Mouse (Mus musculus) CD4-positive, CD25-positive, alpha-beta regulatory T cell, adult 2 months (primary cell): ENCODE measurements around the gene Nbeal1.
"Not testable (repeated sequence)": the region's sequence is repeated elsewhere in the genome, so short reads cannot be mapped to it uniquely, and the experiment has no call there.

Experiments
- DNase-seq: peaks from one replicate; pipeline ENCODE4 v3.0.0-alpha.2; 2012; ENCODE audit warnings: low read depth, low spot score

The Nbeal1 gene

DNA sequence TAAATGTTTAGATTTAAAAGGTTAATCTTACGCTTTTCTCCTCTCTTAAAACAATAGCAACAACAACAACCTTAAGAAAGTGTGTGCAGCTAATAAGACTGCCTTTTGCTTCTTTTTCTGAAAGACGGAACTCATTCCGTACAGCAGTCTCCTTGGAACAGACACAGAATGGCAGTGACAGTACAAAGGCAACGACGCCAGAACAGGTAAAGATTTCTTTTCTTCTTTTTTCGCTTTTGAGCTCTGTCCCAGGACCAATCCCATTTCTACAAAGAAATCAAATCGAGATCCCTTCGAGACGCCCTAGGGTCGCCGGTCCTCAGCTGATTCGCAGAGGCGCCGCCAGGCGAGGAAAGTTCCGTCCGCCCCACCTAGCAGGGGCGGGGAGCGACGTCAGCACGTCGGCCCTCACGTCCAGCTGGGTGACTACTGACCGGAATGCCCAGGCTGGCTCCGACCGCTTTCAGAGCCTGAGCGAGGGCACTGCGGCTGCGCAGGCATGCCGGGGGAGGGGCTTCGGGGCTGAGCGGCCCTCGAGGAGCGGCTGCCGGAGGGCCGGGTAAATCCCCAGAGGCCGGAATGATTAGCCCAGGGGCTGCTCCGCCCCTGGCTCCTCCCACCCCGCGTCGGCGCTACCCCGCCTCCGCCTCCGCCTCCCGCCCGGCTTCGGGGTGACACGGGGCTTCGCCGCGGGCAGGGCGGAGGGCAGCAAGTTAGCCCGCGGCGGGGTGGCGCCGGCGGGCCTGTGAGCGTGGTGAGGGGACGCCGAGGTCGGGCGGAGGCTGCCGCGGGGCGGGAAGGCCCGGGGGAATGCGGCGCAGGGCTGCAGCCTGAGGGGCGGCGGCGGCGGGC is at the start of gene Nbeal1:
TSS of gene Nbeal1 (plus strand) at position 668 of the 852 bp plus-strand sequence.
- peak; percentile 96 for DNase-seq

DNA sequence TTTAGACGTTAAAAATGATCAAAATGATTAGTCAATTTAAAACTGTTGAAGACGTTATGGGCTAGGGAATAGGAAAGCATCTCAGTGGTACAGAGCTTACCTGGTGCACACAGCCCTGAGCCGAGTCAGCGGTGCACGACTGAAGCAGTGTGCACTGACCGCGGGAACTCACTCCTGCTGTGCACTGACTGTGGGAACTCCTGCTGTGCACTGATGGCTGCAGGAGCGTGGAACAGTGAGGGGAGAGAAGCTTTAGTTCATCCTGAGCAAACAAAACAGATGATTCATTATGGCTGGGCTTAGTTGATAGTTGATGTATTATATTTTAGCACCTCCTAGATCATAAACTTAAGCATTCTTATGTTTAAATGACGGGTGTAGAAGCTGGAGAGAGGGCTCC is 43.1 kb upstream of the Nbeal1 start:
- no peak for DNase-seq

DNA sequence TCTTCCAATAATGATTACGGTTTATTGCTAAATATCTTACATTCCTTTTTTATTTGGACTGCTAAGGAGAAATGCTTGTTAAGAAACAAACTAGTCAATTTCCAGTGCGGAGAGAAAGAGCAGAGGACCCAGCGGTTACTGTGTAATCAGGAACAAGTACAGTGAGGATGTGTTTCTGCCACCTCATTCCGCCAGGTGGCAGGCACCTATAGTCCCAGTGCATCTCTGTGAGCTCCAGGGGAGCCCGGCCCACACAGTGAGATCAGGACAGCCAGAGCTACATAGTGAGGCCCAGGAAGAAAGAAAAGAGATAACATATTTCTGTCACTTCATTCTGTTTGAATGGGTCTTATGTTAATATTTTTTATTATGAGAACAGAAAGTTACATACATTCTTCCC is 27.7 kb upstream of the Nbeal1 start:
- DNase-seq, result no peak

DNA sequence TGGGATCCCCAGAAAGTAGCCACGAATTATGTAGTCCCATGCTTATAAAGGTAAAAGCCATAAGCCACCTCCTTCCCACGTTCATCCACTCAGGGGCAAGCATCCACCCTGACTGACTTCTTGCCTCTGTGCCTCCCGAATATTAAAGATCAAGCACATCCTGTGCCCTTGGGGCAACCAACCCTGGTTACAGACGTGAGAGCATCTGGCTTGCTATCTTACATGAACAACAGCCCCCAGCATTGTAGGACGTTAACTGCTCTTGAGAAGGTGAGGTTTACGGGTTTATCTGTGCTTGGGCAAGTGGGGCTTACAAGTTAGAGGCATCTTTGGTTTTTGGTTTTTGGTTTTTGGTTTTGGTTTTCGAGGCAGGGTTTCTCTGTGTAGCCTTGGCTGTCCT is 23.7 kb upstream of the Nbeal1 start:
- DNase-seq, result no peak

DNA sequence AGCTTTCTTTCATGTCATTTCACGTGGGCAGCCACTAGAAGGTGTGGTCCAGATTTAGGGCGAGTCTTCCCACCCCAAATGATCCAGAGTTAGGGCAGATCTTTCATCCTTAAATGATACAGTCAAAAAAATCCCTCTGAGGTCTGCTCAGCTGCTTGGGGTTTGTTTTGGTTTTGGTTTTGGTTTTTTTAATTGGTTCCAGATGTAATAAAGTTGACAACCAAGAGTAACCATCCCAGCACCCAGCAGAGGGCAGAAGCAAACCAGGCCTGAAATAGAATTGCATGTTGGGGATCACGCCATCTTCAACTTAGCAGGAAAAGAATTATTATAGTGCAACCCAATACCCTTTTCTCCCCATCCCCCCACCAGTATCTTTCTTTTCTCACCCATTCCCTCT is 22.0 kb upstream of the Nbeal1 start:
- DNase-seq, result peak; percentile 86

DNA sequence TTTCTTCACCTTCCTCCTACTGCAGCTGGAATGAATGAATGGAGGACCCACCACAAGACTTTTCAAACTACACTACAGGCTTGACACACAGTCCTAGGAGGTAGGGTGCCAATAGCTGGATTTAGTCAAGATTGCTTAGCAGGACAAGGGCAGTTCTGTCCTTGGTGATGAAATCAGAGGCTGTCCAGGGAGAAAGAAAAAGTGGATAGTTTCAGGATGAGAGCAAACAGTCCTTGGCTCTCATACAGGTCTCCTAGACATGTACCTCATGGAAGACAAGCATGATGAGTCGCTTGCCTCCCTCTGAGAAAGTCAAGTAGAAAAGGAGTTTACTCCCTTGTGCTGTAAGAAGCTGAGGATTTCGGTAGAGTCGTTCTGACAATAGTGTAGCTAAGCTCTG is 16.7 kb upstream of the Nbeal1 start:
- no peak for DNase-seq

DNA sequence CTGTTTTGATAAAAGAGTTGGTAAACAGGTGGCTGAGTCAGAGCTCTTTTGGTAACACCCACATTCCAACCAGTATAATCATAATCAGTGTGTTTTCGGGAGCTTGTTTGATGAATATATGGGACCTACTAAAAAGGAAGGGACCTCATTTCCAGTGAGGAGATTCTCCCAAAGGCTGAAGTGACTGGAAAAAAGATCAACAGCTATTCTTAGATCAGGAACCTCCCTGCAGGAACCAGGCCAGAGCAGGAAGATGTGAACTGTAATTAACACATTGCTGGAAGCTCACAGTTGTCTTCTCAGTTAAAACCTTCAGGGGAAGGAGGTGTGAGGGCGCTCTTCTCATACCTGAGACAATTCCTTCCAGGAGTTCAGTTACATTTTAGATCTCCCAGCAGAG is 10.8 kb upstream of the Nbeal1 start:
- no peak for DNase-seq

DNA sequence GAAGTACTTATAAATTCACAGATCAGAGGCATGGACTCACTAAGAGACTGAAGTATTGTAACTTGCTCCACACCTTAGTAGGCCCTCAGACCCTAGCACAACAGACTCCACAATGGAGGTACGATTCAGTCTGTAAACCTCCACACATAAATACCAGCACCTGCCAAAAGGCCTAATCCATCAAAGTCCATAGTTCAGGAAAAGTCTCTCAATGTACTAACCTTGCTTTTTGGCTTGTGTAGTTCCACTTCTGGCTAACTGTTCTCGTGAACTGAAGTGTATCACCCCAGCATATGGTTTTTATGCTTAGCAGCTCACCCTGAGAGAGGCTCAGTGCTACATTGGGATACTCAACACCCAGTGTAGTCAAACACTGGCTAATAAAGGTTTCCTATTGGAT is 10.1 kb upstream of the Nbeal1 start:
- no peak for DNase-seq

DNA sequence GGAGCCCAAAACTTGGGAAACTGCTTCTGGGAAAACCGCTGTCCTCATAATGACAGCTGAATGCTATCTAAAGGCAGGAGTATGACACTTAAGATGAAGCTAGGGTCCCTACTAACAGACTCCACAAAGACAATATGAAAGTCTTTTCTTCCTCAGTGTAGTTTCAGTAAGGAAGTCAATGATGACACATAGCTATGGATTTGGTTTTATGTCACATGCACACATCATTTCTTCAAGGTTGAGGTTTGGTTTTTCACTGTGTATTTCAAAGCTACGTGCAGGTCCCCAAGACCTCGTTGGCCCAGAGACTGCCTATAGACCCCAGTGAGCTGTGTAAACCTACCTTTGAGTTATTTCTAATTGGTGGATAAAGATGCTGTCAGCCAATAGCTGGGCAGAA is 7.3 kb upstream of the Nbeal1 start:
- DNase-seq, result no peak

DNA sequence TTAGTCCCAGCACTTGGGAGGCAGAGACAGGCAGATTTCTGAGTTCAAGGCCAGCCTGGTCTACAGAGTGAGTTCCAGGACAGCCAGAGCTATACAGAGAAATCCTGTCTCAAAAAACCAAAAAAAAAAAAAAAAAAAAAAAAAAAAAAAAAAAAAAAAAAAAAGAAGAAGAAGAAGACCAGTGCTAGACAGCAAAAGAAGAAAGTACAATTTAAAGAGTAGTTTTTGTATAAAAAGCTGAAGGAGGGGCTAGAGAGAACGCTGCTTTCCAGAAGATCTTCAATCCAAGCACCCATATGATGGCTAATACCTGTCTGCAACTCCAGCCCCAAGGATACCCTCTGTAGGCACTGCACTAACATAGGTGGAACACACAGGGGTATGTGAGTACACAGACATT is 2.6 kb upstream of the Nbeal1 start:
- DNase-seq, result not testable (repeated sequence)

DNA sequence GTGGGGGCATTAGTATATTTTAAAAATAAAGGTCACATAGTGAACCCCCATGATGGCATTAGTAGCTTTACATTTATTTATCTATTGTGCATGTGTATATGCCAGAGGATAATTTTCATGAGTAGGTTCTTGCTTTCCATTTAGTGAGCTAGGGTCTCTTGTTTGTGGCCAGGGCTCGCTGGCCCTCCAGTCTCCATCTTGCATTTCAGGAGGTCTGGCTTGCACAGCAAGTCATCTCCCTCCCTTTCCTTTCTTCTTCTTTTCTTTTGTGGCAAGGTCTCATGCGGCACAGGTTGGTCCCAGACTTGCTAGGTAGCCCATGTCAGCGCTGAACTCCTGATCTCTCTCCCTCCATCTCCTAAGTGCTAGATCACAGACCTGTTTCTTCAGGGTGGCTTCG is 1.0 kb upstream of the Nbeal1 start:
- peak; percentile 26 for DNase-seq

DNA sequence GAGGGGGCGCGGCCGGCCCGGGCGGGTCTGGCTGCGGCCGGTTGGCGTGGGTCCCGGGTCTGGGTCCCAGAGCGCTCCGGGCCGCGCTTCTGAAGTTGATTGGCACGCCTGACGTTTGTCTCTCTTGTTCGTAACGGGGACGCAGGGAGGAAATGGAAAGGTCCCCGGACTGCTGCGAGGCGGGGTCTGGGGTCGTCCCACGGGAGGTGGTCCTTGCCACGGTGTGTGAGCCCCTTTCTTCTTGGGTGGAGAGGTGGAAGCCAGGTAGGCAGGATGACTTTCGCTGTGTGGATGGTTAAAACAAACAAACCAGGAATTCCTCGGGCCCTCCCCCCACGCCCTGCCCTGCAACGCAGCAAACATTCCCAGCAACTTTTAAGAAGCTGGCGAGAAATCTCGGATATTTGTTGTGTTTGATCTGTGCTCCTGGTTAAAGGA is 404 bp downstream of the Nbeal1 start:
- no peak for DNase-seq

DNA sequence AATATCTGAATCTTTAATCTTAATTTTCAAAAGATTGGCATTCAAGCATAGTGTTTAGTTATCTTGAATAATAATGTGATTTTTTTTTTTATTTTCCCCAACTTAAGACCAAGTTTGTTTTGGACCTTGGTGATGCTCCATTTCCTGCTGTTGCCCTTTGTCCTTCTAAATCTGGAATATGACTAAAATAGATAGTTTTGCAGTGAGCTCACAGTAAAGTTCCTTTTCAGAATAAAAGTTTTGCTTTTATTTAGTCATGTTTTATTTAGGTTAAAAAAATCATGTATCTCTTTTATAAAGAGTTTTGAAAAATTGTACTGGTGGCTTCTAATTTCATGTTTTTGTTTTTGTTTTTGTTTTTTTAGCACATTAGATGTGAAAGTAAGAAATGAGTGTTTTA is 8.1 kb downstream of the Nbeal1 start:
- no peak for DNase-seq

DNA sequence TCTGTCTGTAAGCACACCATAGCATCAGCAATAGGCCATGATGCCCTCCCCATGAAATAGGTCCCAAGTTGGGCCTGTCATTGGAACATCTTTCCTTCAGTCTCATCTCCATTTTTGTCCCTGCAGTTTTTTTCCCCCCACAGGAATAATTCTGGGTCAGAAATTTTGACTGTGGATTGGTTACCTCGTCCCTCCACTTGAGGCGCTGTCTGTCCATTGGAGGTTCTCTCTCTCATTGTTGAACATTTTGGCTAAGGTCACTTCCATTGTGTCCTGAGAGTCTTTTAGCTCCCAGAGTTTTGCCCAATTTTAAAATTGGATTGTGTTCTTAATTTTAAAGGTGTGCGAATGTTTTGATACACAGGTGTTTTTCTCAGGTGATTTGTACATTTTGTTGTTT is 16.4 kb downstream of the Nbeal1 start:
- DNase-seq, result peak; percentile 16

DNA sequence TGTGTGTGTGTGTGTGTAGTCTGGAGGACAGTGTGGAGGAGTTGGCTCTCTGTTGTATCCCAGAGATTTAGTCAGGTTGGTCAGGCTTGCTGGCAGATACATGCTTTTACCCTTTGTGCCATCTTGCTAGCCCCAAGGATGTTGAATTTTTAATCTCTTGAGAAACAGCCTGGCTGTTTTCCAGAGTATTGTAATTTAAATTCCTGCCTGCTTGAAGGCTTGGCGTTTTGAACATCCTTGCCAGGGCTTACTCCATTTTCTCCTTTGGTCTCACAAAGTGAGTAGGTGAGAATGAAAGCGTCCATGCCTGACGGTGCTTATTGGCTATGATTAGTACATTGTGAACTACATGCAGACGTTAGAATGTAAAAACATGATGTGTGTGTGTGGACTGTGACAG is 18.6 kb downstream of the Nbeal1 start:
- no peak for DNase-seq

DNA sequence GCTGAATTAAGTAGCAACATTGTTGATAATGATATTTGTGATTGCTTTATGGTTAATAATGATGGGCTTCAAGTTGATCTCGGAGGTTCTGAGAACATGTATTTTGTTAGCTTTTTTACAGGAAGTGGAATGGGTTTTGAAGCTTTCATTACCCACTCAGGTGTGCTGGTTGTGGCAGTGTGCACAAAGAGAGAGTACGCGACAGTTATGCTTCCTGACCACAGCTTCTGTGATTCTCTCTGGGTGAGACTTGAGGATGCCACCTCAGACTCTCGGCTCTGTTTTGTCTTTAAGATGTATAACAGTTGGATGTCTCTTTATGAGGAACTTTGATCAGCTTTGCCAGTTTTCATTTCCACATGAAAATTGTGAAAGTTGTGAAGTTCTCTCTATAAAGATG is 55.9 kb downstream of the Nbeal1 start:
- DNase-seq, result peak; percentile 37

DNA sequence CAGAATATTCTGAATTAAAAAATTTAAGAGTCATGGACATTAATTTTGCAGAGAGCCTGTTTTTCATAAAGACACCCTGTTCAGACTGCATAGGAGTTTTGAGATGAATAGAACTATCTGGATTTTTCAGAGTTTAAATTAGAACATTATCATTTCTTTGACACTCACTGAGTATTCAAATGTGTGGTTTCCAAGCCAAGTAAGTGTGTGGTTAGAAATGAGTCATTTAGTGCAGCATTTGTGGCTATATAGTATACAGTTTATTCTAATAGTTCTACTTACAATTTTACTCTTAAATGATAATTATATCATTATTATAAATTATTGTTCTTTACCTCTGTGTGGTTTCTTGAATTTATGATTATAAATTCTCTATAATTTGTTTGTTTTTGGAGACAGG is 60.0 kb downstream of the Nbeal1 start:
- DNase-seq, result peak; percentile 33

DNA sequence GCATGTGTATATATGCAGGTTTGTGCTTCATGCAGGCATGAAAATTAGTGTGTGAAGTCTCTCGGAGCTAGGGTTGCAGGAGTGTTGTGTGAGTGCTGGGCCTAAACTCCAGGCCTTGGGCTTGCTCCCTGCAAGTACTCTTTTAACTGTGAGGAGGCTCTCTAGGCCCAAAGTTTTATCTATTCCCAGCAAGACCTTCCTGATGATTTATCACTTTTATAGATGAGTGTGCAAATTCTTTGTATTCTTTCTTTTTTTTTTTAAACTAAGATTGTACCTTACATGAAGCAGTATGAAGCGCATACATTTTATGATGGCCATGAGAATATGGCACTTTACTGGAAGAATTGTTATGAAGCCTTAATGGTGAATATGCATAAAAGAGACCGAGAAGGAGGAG is 87.7 kb downstream of the Nbeal1 start:
- DNase-seq, result no peak

DNA sequence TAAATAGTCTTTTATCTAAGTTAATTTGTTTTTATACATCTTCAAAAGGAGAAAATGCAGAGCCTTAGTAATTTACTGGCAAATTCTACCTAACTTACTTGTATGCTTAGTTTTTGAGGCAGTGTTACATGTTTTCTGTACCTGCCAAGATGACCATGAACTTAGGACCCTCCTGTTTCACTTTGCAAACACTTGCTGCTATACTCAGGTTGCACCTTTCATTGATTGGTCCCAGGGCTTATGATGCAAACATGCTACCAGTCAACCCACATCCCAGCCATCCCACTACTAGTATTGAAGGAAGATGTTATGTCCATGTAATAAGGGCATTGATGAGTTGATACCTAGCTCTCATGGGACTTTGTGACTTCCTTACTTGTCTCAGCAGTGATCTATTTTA is 88.9 kb downstream of the Nbeal1 start:
- no peak for DNase-seq

DNA sequence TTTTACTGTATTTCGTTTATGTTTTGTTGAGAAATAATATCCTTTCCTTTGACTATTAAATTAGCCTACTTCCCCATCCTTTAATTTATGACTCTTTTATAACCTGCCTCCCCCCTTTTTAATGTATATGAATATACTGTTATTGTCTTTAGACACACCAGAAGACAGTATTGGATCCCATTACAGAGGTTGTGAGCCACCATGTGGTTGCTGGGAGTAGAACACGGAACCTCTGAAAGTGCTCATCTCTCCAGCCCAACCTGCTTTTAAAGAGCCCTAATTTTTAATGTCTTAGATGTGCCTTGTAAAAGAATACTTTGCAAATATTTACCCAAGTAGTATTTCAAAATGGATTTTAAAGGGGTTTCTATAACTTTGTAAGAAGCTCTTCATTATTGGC is 92.1 kb downstream of the Nbeal1 start:
- DNase-seq, result peak; percentile 60

DNA sequence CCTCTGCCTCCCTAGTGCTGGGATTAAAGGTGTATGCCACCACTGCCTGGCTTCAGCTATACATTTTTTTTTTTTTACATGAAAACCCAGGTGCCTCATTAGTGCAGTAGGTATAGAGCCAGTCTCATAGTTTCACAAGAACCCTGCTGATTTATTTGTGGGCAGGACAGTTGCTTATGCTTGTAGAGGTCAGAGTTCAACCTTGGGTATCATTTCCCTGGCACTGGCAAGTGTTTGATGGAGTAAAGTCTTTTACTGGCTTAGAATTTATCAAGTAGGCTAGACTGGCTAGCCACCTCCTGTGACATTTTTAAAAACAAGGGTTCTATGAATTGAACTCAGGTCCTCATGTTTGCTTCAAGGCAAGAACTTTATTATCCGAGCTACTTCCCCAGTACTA is 113.5 kb downstream of the Nbeal1 start:
- no peak for DNase-seq

DNA sequence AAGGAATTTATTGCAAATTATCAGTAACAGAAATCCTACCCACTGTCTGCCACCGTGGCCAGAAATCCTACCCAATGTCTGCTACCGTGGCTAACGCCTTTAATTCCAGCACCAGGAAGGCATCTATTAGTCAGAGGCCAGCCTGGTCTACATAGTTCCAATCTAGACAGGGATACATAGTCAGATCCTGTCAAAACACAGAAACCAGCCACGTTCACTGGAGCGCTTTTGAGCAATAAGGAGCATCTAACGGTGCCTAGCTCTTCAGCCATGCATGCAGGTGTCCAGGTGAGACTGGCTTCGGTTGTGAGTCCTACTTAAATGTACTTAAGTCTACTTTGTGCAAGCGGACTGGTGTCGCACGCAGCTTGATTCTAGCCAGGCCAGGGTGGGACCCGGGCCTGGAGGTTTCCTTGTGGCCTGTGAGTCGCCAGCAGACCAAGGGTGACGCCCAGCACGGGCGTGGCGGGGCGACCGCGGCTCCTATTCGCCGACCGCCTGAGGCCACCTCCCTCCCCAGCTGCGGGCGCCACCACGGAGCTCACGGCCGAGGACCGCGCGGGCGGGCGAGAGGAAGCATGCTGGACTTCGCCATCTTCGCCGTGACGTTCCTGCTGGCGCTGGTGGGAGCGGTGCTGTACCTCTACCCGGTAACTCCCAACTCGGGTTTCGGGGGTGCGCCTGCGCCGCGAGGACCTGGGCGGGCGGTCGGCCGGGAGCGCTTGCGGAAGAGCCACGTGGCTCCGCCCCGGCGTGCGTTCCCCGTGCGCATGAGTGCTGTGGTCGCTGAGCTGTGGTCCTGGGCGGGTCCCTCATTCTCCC is 162.6 kb downstream of the Nbeal1 start, which contains the start of gene Cyp20a1:
TSS of gene Cyp20a1 (plus strand) at position 516 of the 822 bp plus-strand sequence.
- peak; percentile 93 for DNase-seq
